Mouse (Mus musculus): ENCODE data around the gene Acbd7.

DNA sequence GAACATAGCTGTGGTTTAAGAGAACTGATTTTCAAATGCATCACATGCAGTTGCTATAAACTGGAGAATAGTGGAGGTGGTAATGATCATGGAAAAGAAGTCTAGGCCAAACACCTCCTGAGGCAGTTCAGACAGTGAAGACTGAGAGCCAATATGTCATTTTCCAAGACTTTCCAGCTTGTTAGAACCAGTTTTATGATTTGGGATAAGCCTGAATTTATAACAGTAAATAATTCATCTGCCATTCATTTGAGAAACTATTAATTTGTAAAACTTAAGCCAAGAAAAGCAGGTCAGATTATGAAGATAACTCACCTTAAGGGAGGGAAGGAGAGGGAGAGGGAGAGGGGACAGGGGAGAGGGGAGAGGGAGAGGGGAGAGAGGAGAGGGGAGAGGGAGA lies 17.2 kb downstream of the Acbd7 start:
- TF ChIP-seq POLR2A (IDR thresholded peaks at IDR 0.05; ENCODE audit: borderline replicate concordance, insufficient read depth, low read length) (no peak), CTCF (IDR thresholded peaks at IDR 0.05; ENCODE audit: borderline replicate concordance, insufficient read depth, low read depth, low read length) (no peak)

Data from cerebellum, adult 2 months (tissue).